Mouse (Mus musculus): ENCODE measurements around the gene Sf1.

DNA sequence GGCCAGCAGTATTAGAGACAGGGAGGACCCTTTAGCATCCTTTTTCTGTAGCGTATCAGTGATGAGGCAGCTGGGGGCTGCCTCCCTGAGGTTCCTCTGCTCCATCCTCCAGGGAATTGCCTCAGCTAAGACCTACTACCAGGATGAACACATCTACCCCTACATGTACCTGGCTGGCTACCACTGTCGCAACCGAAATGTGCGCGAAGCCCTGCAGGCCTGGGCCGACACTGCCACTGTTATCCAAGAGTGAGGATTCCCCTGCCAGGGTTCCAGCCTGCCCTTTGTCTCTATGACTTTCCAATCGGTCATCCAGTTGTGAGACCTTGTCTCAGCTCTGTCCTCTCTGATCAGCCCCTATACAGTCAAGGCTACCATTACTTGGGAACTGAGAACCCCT lies 25.3 kb upstream of the Sf1 start:
- TF ChIP-seq CTCF (IDR thresholded peaks at IDR 0.05; ENCODE audit: borderline replicate concordance, extremely low read depth, insufficient read depth, insufficient read length): no peak
- TF ChIP-seq POLR2A (IDR thresholded peaks at IDR 0.05; ENCODE audit: borderline replicate concordance, extremely low read depth, insufficient read depth, insufficient read length, poor library complexity, severe bottlenecking): no peak
